Mouse (Mus musculus) liver, adult 2 months (tissue): ENCODE measurements around the gene 4930415O20Rik.

Experiments used
- CTCF ChIP-seq: fragments of 200-500 bp; IDR thresholded peaks from 2 replicates; pipeline ENCODE4 v1.5.1; 2011; ENCODE audit warnings: low read depth, low read length, control low read depth
- POLR2A ChIP-seq: fragments of 200-500 bp; IDR thresholded peaks from 2 replicates; pipeline ENCODE4 v1.6.1; 2011; ENCODE audit warnings: low read length, control low read depth; ENCODE audit not compliant: insufficient read depth; ENCODE audit errors: extremely low read depth

GRCm38 (mm10) chr15:98543341-98543740, 27.5 kb upstream of the 4930415O20Rik start:
- TF ChIP-seq CTCF (no peak), POLR2A (no peak)
